Mouse (Mus musculus) myocyte (in vitro differentiated cells): ENCODE results near the gene Polm. TPM values are rescaled to one million over a fixed set of nuclear protein-coding genes. Genes with fewer than 3 reads are reported as not detected.

Experiments
- H3K27me3 ChIP-seq: one replicate; pipeline ENCODE4 v1.6.1; 2011; ENCODE audit not compliant: control insufficient read depth, insufficient read depth, insufficient read length
- H3K36me3 ChIP-seq: one replicate; pipeline ENCODE4 v1.6.1; 2011; ENCODE audit not compliant: control insufficient read depth, insufficient read depth
- H3K4me2 ChIP-seq: one replicate; pipeline ENCODE4 v1.6.1; 2011; ENCODE audit warnings: low read depth, control low read depth
- H3K4me3 ChIP-seq: one replicate; pipeline ENCODE4 v1.5.1; 2011; ENCODE audit warnings: mild to moderate bottlenecking, control low read depth, moderate library complexity
- H3K79me2 ChIP-seq: one replicate; pipeline ENCODE4 v1.6.1; 2011; ENCODE audit not compliant: control insufficient read depth, insufficient read depth
- H3ac ChIP-seq: one replicate; pipeline ENCODE4 v1.6.1; 2011; ENCODE audit not compliant: control insufficient read depth, insufficient read length
- CEBPB ChIP-seq: IDR thresholded peaks from 2 replicates; pipeline ENCODE4 v1.6.1; 2011; ENCODE audit warnings: mild to moderate bottlenecking, moderate library complexity; ENCODE audit not compliant: poor library complexity, insufficient read depth, severe bottlenecking
- E2F4 ChIP-seq: IDR thresholded peaks from one replicate; pipeline ENCODE4 v1.6.1; 2011; ENCODE audit warnings: mild to moderate bottlenecking, control low read depth, moderate library complexity; ENCODE audit not compliant: insufficient read depth
- MAX ChIP-seq: IDR thresholded peaks from one replicate; pipeline ENCODE4 v1.6.1; 2011; ENCODE audit warnings: low read depth, mild to moderate bottlenecking, control low read depth
- MYOD1 ChIP-seq, 3 experiments: IDR thresholded peaks; one replicate each; pipeline ENCODE4 v1.6.1; 2011; ENCODE audit warnings: control low read depth in 2 of 3, low read depth in 2 of 3, mild to moderate bottlenecking in 2 of 3, moderate library complexity in 1 of 3; ENCODE audit not compliant: insufficient read length in 2 of 3, control insufficient read depth in 1 of 3
- MYOG ChIP-seq, 3 experiments: IDR thresholded peaks; one replicate each; pipeline ENCODE4 v1.6.1; 2011; ENCODE audit warnings: control low read depth in 2 of 3, low read depth in 2 of 3, mild to moderate bottlenecking in 2 of 3; ENCODE audit not compliant: insufficient read length in 2 of 3, control insufficient read depth in 1 of 3, insufficient read depth in 1 of 3
- POLR2A ChIP-seq: IDR thresholded peaks from one replicate; pipeline ENCODE4 v1.6.1; 2011; ENCODE audit warnings: low read depth, mild to moderate bottlenecking, control low read depth, moderate library complexity; ENCODE audit not compliant: insufficient read length
- POLR2AphosphoS2 ChIP-seq: IDR thresholded peaks from one replicate; pipeline ENCODE4 v1.6.1; 2011; ENCODE audit warnings: low read depth, control low read depth; ENCODE audit not compliant: insufficient read length
- REST ChIP-seq: IDR thresholded peaks from one replicate; pipeline ENCODE4 v1.6.1; 2011; ENCODE audit warnings: mild to moderate bottlenecking, control low read depth, moderate library complexity; ENCODE audit not compliant: insufficient read depth, insufficient read length
- SRF ChIP-seq: IDR thresholded peaks from one replicate; pipeline ENCODE4 v1.6.1; 2011; ENCODE audit warnings: low read depth; ENCODE audit not compliant: control insufficient read depth, insufficient read length
- TCF12 ChIP-seq: IDR thresholded peaks from one replicate; pipeline ENCODE4 v1.6.1; 2011; ENCODE audit warnings: mild to moderate bottlenecking, control low read depth; ENCODE audit not compliant: poor library complexity, insufficient read depth, severe bottlenecking
- TCF3 ChIP-seq: IDR thresholded peaks from one replicate; pipeline ENCODE4 v1.6.1; 2011; ENCODE audit warnings: low read depth, control low read depth; ENCODE audit not compliant: insufficient read length
- USF1 ChIP-seq: IDR thresholded peaks from one replicate; pipeline ENCODE4 v1.6.1; 2011; ENCODE audit warnings: low read depth, mild to moderate bottlenecking, control low read depth, moderate library complexity
- polyA plus RNA-seq: library from polyadenylated mRNA; unstranded; fragments of >200 nt; fragmentation: generic; extraction: Trizol; gene quantifications from one replicate; pipeline ENCODE4 v1.2.1, GENCODE M21; 2012; ENCODE audit warnings: missing spikeins

Polm gene
- polyA plus RNA-seq, 1 experiment = 4.3 TPM

GRCm38 (mm10) chr11:5797928-5798327, 39.9 kb downstream of the Polm start:
- no peak for TF ChIP-seq USF1
- no peak for TF ChIP-seq TCF12
- TF ChIP-seq E2F4 = no peak
- TF ChIP-seq SRF = no peak
- no peak for TF ChIP-seq MYOG (IDR thresholded peaks at IDR 0.05; ENCODE audit: control insufficient read depth in 1 of 3, insufficient read depth in 1 of 3, insufficient read length in 2 of 3, low read depth in 2 of 3)
- no peak for TF ChIP-seq CEBPB
- TF ChIP-seq MAX = no peak
- Histone ChIP-seq H3K4me3 (no peak overlapping the region), H3K36me3 (peaks cover 20% of the 10 kb centered on the region), H3K4me2 (no peak overlapping the region), H3ac (no peak overlapping the region), H3K79me2 (no peaks in the 10 kb centered on the region), H3K27me3 (no peaks in the 10 kb centered on the region)

- Histone ChIP-seq H3K4me3 (no peak overlapping the region), H3K36me3 (peaks cover 20% of the 10 kb centered on the region), H3K79me2 (no peaks in the 10 kb centered on the region), H3ac (no peak overlapping the region), H3K4me2 (no peak overlapping the region), H3K27me3 (no peaks in the 10 kb centered on the region)
- TF ChIP-seq REST = no peak
- TF ChIP-seq MAX = no peak
- TF ChIP-seq USF1 = no peak
- TF ChIP-seq POLR2A = no peak
- no peak for TF ChIP-seq CEBPB
- TF ChIP-seq TCF12 = no peak
These were observed 40.4 kb downstream of the Polm start for GRCm38 (mm10) chr11:5797371-5797770.

- H3K4me2 ChIP-seq = no peak overlapping the region
- TF ChIP-seq REST (no peak), MYOD1 (IDR thresholded peaks at IDR 0.05; ENCODE audit: control insufficient read depth in 1 of 3, insufficient read length in 2 of 3, low read depth in 2 of 3) (no peak), TCF12 (no peak), E2F4 (no peak), MAX (no peak), SRF (no peak), TCF3 (no peak)
- H3K4me3 ChIP-seq = no peak overlapping the region
- no peaks in the 10 kb centered on the region for H3K27me3 ChIP-seq
- no peak overlapping the region for H3ac ChIP-seq
- H3K79me2 ChIP-seq = no peaks in the 10 kb centered on the region
- peaks cover 20% of the 10 kb centered on the region for H3K36me3 ChIP-seq
These were observed 40.9 kb downstream of the Polm start for GRCm38 (mm10) chr11:5796939-5797338.

- Histone ChIP-seq H3K27me3 (no peaks in the 10 kb centered on the region), H3K79me2 (no peaks in the 10 kb centered on the region), H3K4me3 (no peak overlapping the region), H3K4me2 (peak overlapping the region; percentile 59), H3ac (no peak overlapping the region), H3K36me3 (peaks cover 20% of the 10 kb centered on the region)
- TF ChIP-seq E2F4 (no peak), MYOD1 (IDR thresholded peaks at IDR 0.05; ENCODE audit: control insufficient read depth in 1 of 3, insufficient read length in 2 of 3, low read depth in 2 of 3) (peak in 2 of 3 experiments; percentile 86 to 87), TCF3 (no peak), MYOG (IDR thresholded peaks at IDR 0.05; ENCODE audit: control insufficient read depth in 1 of 3, insufficient read depth in 1 of 3, insufficient read length in 2 of 3, low read depth in 2 of 3) (peak; percentile 39 to 86 (median 72)), REST (no peak), CEBPB (no peak), POLR2A (no peak), USF1 (peak; percentile 98), TCF12 (no peak), POLR2AphosphoS2 (no peak), MAX (peak; percentile 86), SRF (no peak)
These were observed 42.1 kb downstream of the Polm start for GRCm38 (mm10) chr11:5795706-5796105.

- no peak overlapping the region for H3K4me3 ChIP-seq
- peak overlapping the region; percentile 59 for H3K4me2 ChIP-seq
- peaks cover 3% of the 10 kb centered on the region for H3K79me2 ChIP-seq
- no peaks in the 10 kb centered on the region for H3K27me3 ChIP-seq
- no peak for TF ChIP-seq REST
- TF ChIP-seq USF1 = peak; percentile 54
- no peak overlapping the region for H3ac ChIP-seq
- peaks cover 20% of the 10 kb centered on the region for H3K36me3 ChIP-seq
These were observed 42.5 kb downstream of the Polm start for GRCm38 (mm10) chr11:5795290-5795689.

- peaks cover 13% of the 10 kb centered on the region for H3K79me2 ChIP-seq
- H3K4me3 ChIP-seq = no peak overlapping the region
- H3K36me3 ChIP-seq = peaks cover 3% of the 10 kb centered on the region
- H3ac ChIP-seq = no peak overlapping the region
- H3K4me2 ChIP-seq = no peak overlapping the region
- no peak for TF ChIP-seq TCF12
- no peak for TF ChIP-seq MYOD1 (IDR thresholded peaks at IDR 0.05; ENCODE audit: control insufficient read depth in 1 of 3, insufficient read length in 2 of 3, low read depth in 2 of 3)
- TF ChIP-seq POLR2AphosphoS2 = no peak
- TF ChIP-seq CEBPB = no peak
- TF ChIP-seq TCF3 = no peak
- TF ChIP-seq MYOG (IDR thresholded peaks at IDR 0.05; ENCODE audit: control insufficient read depth in 1 of 3, insufficient read depth in 1 of 3, insufficient read length in 2 of 3, low read depth in 2 of 3) = no peak
- no peak for TF ChIP-seq POLR2A
- TF ChIP-seq E2F4 = no peak
- no peak for TF ChIP-seq REST
- no peak for TF ChIP-seq SRF
- no peak for TF ChIP-seq MAX
- TF ChIP-seq USF1 = no peak
- no peaks in the 10 kb centered on the region for H3K27me3 ChIP-seq
These were observed 47.4 kb downstream of the Polm start for GRCm38 (mm10) chr11:5790431-5790830.
